Mouse (Mus musculus) limb, embryonic 14.5 days (tissue): ENCODE measurements around the gene Lrrn4cl. TPM values are rescaled to one million over a fixed set of nuclear protein-coding genes. Genes with fewer than 3 reads are reported as not detected.

Source experiments
- ATAC-seq: fragments of 200-750 bp; cut with Nextera tagmentation; 2 replicates; pipeline ENCODE4 v1.8.0; 2017; ENCODE audit warnings: low read depth, moderate number of reproducible peaks, moderate TSS enrichment; ENCODE audit not compliant: low FRiP score
- DNase-seq: peaks from one replicate; pipeline ENCODE4 v3.0.0-alpha.2; 2015; ENCODE audit warnings: low spot score
- H3K27ac ChIP-seq: fragments of 300-500 bp; sonication (generic); replicated peaks from 2 replicates; pipeline ENCODE4 v1.5.1; 2014; ENCODE audit warnings: low read depth, mild to moderate bottlenecking, low read length, moderate library complexity, mixed read lengths
- H3K27me3 ChIP-seq: fragments of 300-500 bp; sonication (generic); 2 replicates; pipeline ENCODE4 v1.6.1; 2014; ENCODE audit warnings: low read length, mixed read lengths; ENCODE audit not compliant: control insufficient read depth, insufficient read depth
- H3K36me3 ChIP-seq: fragments of 300-500 bp; sonication (generic); 2 replicates; pipeline ENCODE4 v1.6.1; 2014; ENCODE audit warnings: mild to moderate bottlenecking, low read length, moderate library complexity, mixed read lengths; ENCODE audit not compliant: control insufficient read depth, insufficient read depth
- H3K4me1 ChIP-seq: fragments of 300-500 bp; sonication (generic); 2 replicates; pipeline ENCODE4 v1.6.1; 2014; ENCODE audit warnings: antibody characterized with exemption, low read length, mixed read lengths; ENCODE audit not compliant: control insufficient read depth, insufficient read depth
- H3K4me2 ChIP-seq: fragments of 300-500 bp; sonication (generic); replicated peaks from 2 replicates; pipeline ENCODE4 v1.6.1; 2014; ENCODE audit warnings: low read depth, mild to moderate bottlenecking, low read length, moderate library complexity; ENCODE audit not compliant: severe bottlenecking
- H3K4me3 ChIP-seq: fragments of 300-500 bp; sonication (generic); replicated peaks from 2 replicates; pipeline ENCODE4 v1.5.1; 2014; ENCODE audit warnings: low read length
- H3K9ac ChIP-seq: fragments of 300-500 bp; sonication (generic); 2 replicates; pipeline ENCODE4 v1.6.1; 2014; ENCODE audit warnings: mild to moderate bottlenecking, low read depth, low read length, moderate library complexity; ENCODE audit not compliant: severe bottlenecking
- H3K9me3 ChIP-seq: fragments of 300-500 bp; sonication (generic); 2 replicates; pipeline ENCODE4 v1.6.1; 2016; ENCODE audit warnings: low read length; ENCODE audit not compliant: control insufficient read depth
- POLR2A ChIP-seq: fragments of 200-500 bp; IDR thresholded peaks from 2 replicates; pipeline ENCODE4 v1.8.0; 2012; ENCODE audit warnings: inconsistent platforms, mild to moderate bottlenecking, moderate library complexity, borderline replicate concordance; ENCODE audit not compliant: insufficient read depth, insufficient read length; ENCODE audit errors: extremely low read depth
- WGBS: fragments of 180-500 bp; shearing (Covaris S2); extraction: QIAGEN DNeasy Blood & Tissue Kit; methylation state at CpG from one replicate; pipeline ENCODE4 v1.1.7; 2014; 5-methylcytosine and 5-hydroxymethylcytosine counted together
- microRNA-seq: library from miRNA; unstranded; fragments of <30 nt; microRNA quantifications from one replicate; pipeline ENCODE4, GENCODE M21; 2016
- polyA plus RNA-seq, 2 experiments: library from polyadenylated mRNA; depleted of rRNA in 1 of 2; stranded (reverse) in 1 of 2; unstranded in 1 of 2; fragments of >200 nt; fragmentation: Nextera tagmentation in 1 of 2; extraction: Ambion mirVana in 1 of 2; gene quantifications; 2 replicates each; pipeline versions ENCODE4 v1.2.1 to v1.2.3; 2012 to 2014

The Lrrn4cl gene
- polyA plus RNA-seq, 2 experiments, result 1.6 to 2.1 TPM

- peak; percentile 99 for DNase-seq
- Histone ChIP-seq H3K36me3 (peaks cover 41% of the 10 kb centered on the region), H3K4me1 (peaks cover 19% of the 10 kb centered on the region), H3K9me3 (no peaks in the 10 kb centered on the region), H3K9ac (peak within 1 kb of the TSS; percentile 91), H3K4me3 (peak within 1 kb of the TSS; percentile 95), H3K27me3 (no peaks in the 10 kb centered on the region), H3K4me2 (peak within 1 kb of the TSS; percentile 86), H3K27ac (peak within 1 kb of the TSS; percentile 78)
- WGBS, result under 1% methylated on average over 53 of the region's 53 CpGs
- 0 out of 2 replicates have a peak, but pooled peaks have one; percentile 39 for TF ChIP-seq POLR2A
- peak; percentile 99 for ATAC-seq
These were observed 47.4 kb downstream of the Lrrn4cl start, which contains the start of gene Ganab for GRCm38 (mm10) chr19:8897865-8898495. Gene Ganab (plus strand): TSS chr19:8898071.

- peaks cover 47% of the 10 kb centered on the region for H3K36me3 ChIP-seq
These were observed 48.0 kb downstream of the Lrrn4cl start for GRCm38 (mm10) chr19:8898576-8898975.

GRCm38 (mm10) chr19:8899079-8899478 lies 48.5 kb downstream of the Lrrn4cl start:
- WGBS, result 25% methylated on average over 3 of the region's 3 CpGs
- TF ChIP-seq POLR2A, result no peak
- Histone ChIP-seq H3K27ac (0 out of 2 replicates have a peak overlapping the region, but pooled peaks have one; percentile 78), H3K4me2 (peak overlapping the region; percentile 86), H3K27me3 (no peaks in the 10 kb centered on the region), H3K4me3 (peak overlapping the region; percentile 95), H3K4me1 (peaks cover 13% of the 10 kb centered on the region), H3K9ac (peak overlapping the region; percentile 91), H3K9me3 (no peaks in the 10 kb centered on the region), H3K36me3 (peaks cover 52% of the 10 kb centered on the region)
- ATAC-seq (no peak), DNase-seq (no peak)

More at GRCm38 (mm10) chr19:8898576-8898975, 48.0 kb downstream of the Lrrn4cl start:
- no peak for DNase-seq
- H3K27ac ChIP-seq, result peak overlapping the region; percentile 78
- H3K9ac ChIP-seq, result peak overlapping the region; percentile 91
- peak overlapping the region; percentile 86 for H3K4me2 ChIP-seq
- WGBS, result 3% methylated on average over 13 of the region's 13 CpGs
- H3K4me1 ChIP-seq, result peaks cover 16% of the 10 kb centered on the region
- TF ChIP-seq POLR2A, result no peak
- H3K4me3 ChIP-seq, result peak overlapping the region; percentile 95
- no peaks in the 10 kb centered on the region for H3K9me3 ChIP-seq
- no peaks in the 10 kb centered on the region for H3K27me3 ChIP-seq
- no peak for ATAC-seq

- no peak overlapping the region for H3K4me3 ChIP-seq
- H3K4me2 ChIP-seq, result no peak overlapping the region
- H3K27me3 ChIP-seq, result no peaks in the 10 kb centered on the region
- no peak overlapping the region for H3K27ac ChIP-seq
- no peak for TF ChIP-seq POLR2A
- H3K9me3 ChIP-seq, result no peaks in the 10 kb centered on the region
- ATAC-seq (no peak), DNase-seq (no peak)
- no peak overlapping the region for H3K9ac ChIP-seq
- 95% methylated on average over 5 of the region's 5 CpGs for WGBS
- peaks cover 8% of the 10 kb centered on the region for H3K4me1 ChIP-seq
- H3K36me3 ChIP-seq, result peaks cover 66% of the 10 kb centered on the region
These were observed 52.8 kb downstream of the Lrrn4cl start for GRCm38 (mm10) chr19:8903412-8903811.

Small RNA genes lying within 50 kb of the gene (microRNA-seq; reads per million reads assigned to microRNA genes)
- not detected for gene Mir5136

Other genes with a start within 250 kb of the Lrrn4cl start
Only the 30 nearest of the 33 such genes appear.
- 111 and 123 TPM in 2 replicates for gene Slc3a2, start 127.4 kb upstream of the Lrrn4cl start, polyA plus RNA-seq (2012; rRNA removed)
- gene Slc3a2, start 127.4 kb upstream of the Lrrn4cl start, polyA plus RNA-seq (2014; fragmentation: Nextera tagmentation; extraction: Ambion mirVana), result 101 and 109 TPM in 2 replicates
- 66.4 and 66.6 TPM in 2 replicates for gene Wdr74, start 114.9 kb upstream of the Lrrn4cl start, polyA plus RNA-seq (2012; rRNA removed)
- 85.5 and 87.2 TPM in 2 replicates for gene Wdr74, start 114.9 kb upstream of the Lrrn4cl start, polyA plus RNA-seq (2014; fragmentation: Nextera tagmentation; extraction: Ambion mirVana)
- 1.6 and 3.2 TPM in 2 replicates for gene 1700092M07Rik, start 110.0 kb upstream of the Lrrn4cl start, polyA plus RNA-seq (2012; rRNA removed)
- 1.6 and 2.1 TPM in 2 replicates for gene 1700092M07Rik, start 110.0 kb upstream of the Lrrn4cl start, polyA plus RNA-seq (2014; fragmentation: Nextera tagmentation; extraction: Ambion mirVana)
- gene Stx5a, start 109.4 kb upstream of the Lrrn4cl start, polyA plus RNA-seq (2012; rRNA removed), result 188 and 197 TPM in 2 replicates
- gene Stx5a, start 109.4 kb upstream of the Lrrn4cl start, polyA plus RNA-seq (2014; fragmentation: Nextera tagmentation; extraction: Ambion mirVana), result 161 and 174 TPM in 2 replicates
- 263 and 265 TPM in 2 replicates for gene Nxf1, start 93.7 kb upstream of the Lrrn4cl start, polyA plus RNA-seq (2012; rRNA removed)
- gene Nxf1, start 93.7 kb upstream of the Lrrn4cl start, polyA plus RNA-seq (2014; fragmentation: Nextera tagmentation; extraction: Ambion mirVana), result 168 and 187 TPM in 2 replicates
- gene Tmem223, start 79.8 kb upstream of the Lrrn4cl start, polyA plus RNA-seq (2012; rRNA removed), result 192 and 275 TPM in 2 replicates
- gene Tmem223, start 79.8 kb upstream of the Lrrn4cl start, polyA plus RNA-seq (2014; fragmentation: Nextera tagmentation; extraction: Ambion mirVana), result 177 and 220 TPM in 2 replicates
- 63.5 and 97.1 TPM in 2 replicates for gene Tmem179b, start 76.3 kb upstream of the Lrrn4cl start, polyA plus RNA-seq (2012; rRNA removed)
- 83.6 and 84.2 TPM in 2 replicates for gene Tmem179b, start 76.3 kb upstream of the Lrrn4cl start, polyA plus RNA-seq (2014; fragmentation: Nextera tagmentation; extraction: Ambion mirVana)
- gene Taf6l, start 64.4 kb upstream of the Lrrn4cl start, polyA plus RNA-seq (2012; rRNA removed), result 22.4 and 29.1 TPM in 2 replicates
- 21.3 and 21.8 TPM in 2 replicates for gene Taf6l, start 64.4 kb upstream of the Lrrn4cl start, polyA plus RNA-seq (2014; fragmentation: Nextera tagmentation; extraction: Ambion mirVana)
- 135 and 140 TPM in 2 replicates for gene Polr2g, start 52.2 kb upstream of the Lrrn4cl start, polyA plus RNA-seq (2012; rRNA removed)
- gene Polr2g, start 52.2 kb upstream of the Lrrn4cl start, polyA plus RNA-seq (2014; fragmentation: Nextera tagmentation; extraction: Ambion mirVana), result 153 and 165 TPM in 2 replicates
- gene Zbtb3, start 48.2 kb upstream of the Lrrn4cl start, polyA plus RNA-seq (2012; rRNA removed), result 3.5 and 3.9 TPM in 2 replicates
- gene Zbtb3, start 48.2 kb upstream of the Lrrn4cl start, polyA plus RNA-seq (2014; fragmentation: Nextera tagmentation; extraction: Ambion mirVana), result 5.3 and 5.6 TPM in 2 replicates
- 48.3 and 54.3 TPM in 2 replicates for gene Ttc9c, start 31.4 kb upstream of the Lrrn4cl start, polyA plus RNA-seq (2012; rRNA removed)
- 41.8 and 48.5 TPM in 2 replicates for gene Ttc9c, start 31.4 kb upstream of the Lrrn4cl start, polyA plus RNA-seq (2014; fragmentation: Nextera tagmentation; extraction: Ambion mirVana)
- gene Hnrnpul2, start 30.8 kb upstream of the Lrrn4cl start, polyA plus RNA-seq (2012; rRNA removed), result 59.4 and 88.6 TPM in 2 replicates
- 9.5 and 9.6 TPM in 2 replicates for gene Hnrnpul2, start 30.8 kb upstream of the Lrrn4cl start, polyA plus RNA-seq (2014; fragmentation: Nextera tagmentation; extraction: Ambion mirVana)
- 0.51 and 3.0 TPM in 2 replicates for gene AC129217.1, start 21.0 kb upstream of the Lrrn4cl start, polyA plus RNA-seq (2012; rRNA removed)
- gene AC129217.1, start 21.0 kb upstream of the Lrrn4cl start, polyA plus RNA-seq (2014; fragmentation: Nextera tagmentation; extraction: Ambion mirVana), result not detected in 2 replicates
- gene Bscl2, start 13.3 kb upstream of the Lrrn4cl start, polyA plus RNA-seq (2012; rRNA removed), result 48.2 and 63.5 TPM in 2 replicates
- 50.2 and 51.3 TPM in 2 replicates for gene Bscl2, start 13.3 kb upstream of the Lrrn4cl start, polyA plus RNA-seq (2014; fragmentation: Nextera tagmentation; extraction: Ambion mirVana)
- 2.2 and 2.5 TPM in 2 replicates for gene Gng3, start 11.6 kb upstream of the Lrrn4cl start, polyA plus RNA-seq (2012; rRNA removed)
- gene Gng3, start 11.6 kb upstream of the Lrrn4cl start, polyA plus RNA-seq (2014; fragmentation: Nextera tagmentation; extraction: Ambion mirVana), result 4.2 and 5.0 TPM in 2 replicates
- gene Ubxn1, start 20.7 kb downstream of the Lrrn4cl start, polyA plus RNA-seq (2012; rRNA removed), result 84.2 and 127 TPM in 2 replicates
- 154 and 166 TPM in 2 replicates for gene Ubxn1, start 20.7 kb downstream of the Lrrn4cl start, polyA plus RNA-seq (2014; fragmentation: Nextera tagmentation; extraction: Ambion mirVana)
- 33.9 and 51.3 TPM in 2 replicates for gene Uqcc3, start 30.2 kb downstream of the Lrrn4cl start, polyA plus RNA-seq (2012; rRNA removed)
- gene Uqcc3, start 30.2 kb downstream of the Lrrn4cl start, polyA plus RNA-seq (2014; fragmentation: Nextera tagmentation; extraction: Ambion mirVana), result 65.9 and 70.1 TPM in 2 replicates
- gene Lbhd1, start 33.0 kb downstream of the Lrrn4cl start, polyA plus RNA-seq (2012; rRNA removed), result 6.0 and 6.1 TPM in 2 replicates
- gene Lbhd1, start 33.0 kb downstream of the Lrrn4cl start, polyA plus RNA-seq (2014; fragmentation: Nextera tagmentation; extraction: Ambion mirVana), result 59.6 and 70.0 TPM in 2 replicates
- not detected in 2 replicates for gene Gm49403, start 33.2 kb downstream of the Lrrn4cl start, polyA plus RNA-seq (2012; rRNA removed)
- not detected in 2 replicates for gene Gm49403, start 33.2 kb downstream of the Lrrn4cl start, polyA plus RNA-seq (2014; fragmentation: Nextera tagmentation; extraction: Ambion mirVana)
- gene 1810009A15Rik, start 38.1 kb downstream of the Lrrn4cl start, polyA plus RNA-seq (2012; rRNA removed), result 50.1 and 92.1 TPM in 2 replicates
- gene 1810009A15Rik, start 38.1 kb downstream of the Lrrn4cl start, polyA plus RNA-seq (2014; fragmentation: Nextera tagmentation; extraction: Ambion mirVana), result 80.2 and 87.6 TPM in 2 replicates
- 0.38 TPM in 1 of 2 replicates, not detected in the other for gene Gm49416, start 38.2 kb downstream of the Lrrn4cl start, polyA plus RNA-seq (2012; rRNA removed)
- gene Gm49416, start 38.2 kb downstream of the Lrrn4cl start, polyA plus RNA-seq (2014; fragmentation: Nextera tagmentation; extraction: Ambion mirVana), result 0.50 TPM in 1 of 2 replicates, not detected in the other
- gene Ints5, start 42.2 kb downstream of the Lrrn4cl start, polyA plus RNA-seq (2012; rRNA removed), result 34.5 and 46.5 TPM in 2 replicates
- 33.4 and 36.6 TPM in 2 replicates for gene Ints5, start 42.2 kb downstream of the Lrrn4cl start, polyA plus RNA-seq (2014; fragmentation: Nextera tagmentation; extraction: Ambion mirVana)
- gene Ganab, start 47.3 kb downstream of the Lrrn4cl start, polyA plus RNA-seq (2012; rRNA removed), result 212 and 265 TPM in 2 replicates
- gene Ganab, start 47.3 kb downstream of the Lrrn4cl start, polyA plus RNA-seq (2014; fragmentation: Nextera tagmentation; extraction: Ambion mirVana), result 91.7 and 99.6 TPM in 2 replicates
- 116 and 142 TPM in 2 replicates for gene B3gat3, start 69.6 kb downstream of the Lrrn4cl start, polyA plus RNA-seq (2012; rRNA removed)
- 39.7 and 43.0 TPM in 2 replicates for gene B3gat3, start 69.6 kb downstream of the Lrrn4cl start, polyA plus RNA-seq (2014; fragmentation: Nextera tagmentation; extraction: Ambion mirVana)
- 5.2 and 7.1 TPM in 2 replicates for gene Rom1, start 78.6 kb downstream of the Lrrn4cl start, polyA plus RNA-seq (2012; rRNA removed)
- 2.0 and 2.4 TPM in 2 replicates for gene Rom1, start 78.6 kb downstream of the Lrrn4cl start, polyA plus RNA-seq (2014; fragmentation: Nextera tagmentation; extraction: Ambion mirVana)
- gene Eml3, start 78.8 kb downstream of the Lrrn4cl start, polyA plus RNA-seq (2012; rRNA removed), result 62.1 and 74.9 TPM in 2 replicates
- gene Eml3, start 78.8 kb downstream of the Lrrn4cl start, polyA plus RNA-seq (2014; fragmentation: Nextera tagmentation; extraction: Ambion mirVana), result 21.5 and 25.2 TPM in 2 replicates
- 63.4 and 76.5 TPM in 2 replicates for gene Mta2, start 91.1 kb downstream of the Lrrn4cl start, polyA plus RNA-seq (2012; rRNA removed)
- 43.8 and 47.2 TPM in 2 replicates for gene Mta2, start 91.1 kb downstream of the Lrrn4cl start, polyA plus RNA-seq (2014; fragmentation: Nextera tagmentation; extraction: Ambion mirVana)
- gene Tut1, start 103.1 kb downstream of the Lrrn4cl start, polyA plus RNA-seq (2012; rRNA removed), result 28.6 and 33.6 TPM in 2 replicates
- gene Tut1, start 103.1 kb downstream of the Lrrn4cl start, polyA plus RNA-seq (2014; fragmentation: Nextera tagmentation; extraction: Ambion mirVana), result 27.6 and 29.2 TPM in 2 replicates
- gene Eef1g, start 116.3 kb downstream of the Lrrn4cl start, polyA plus RNA-seq (2012; rRNA removed), result 530 and 577 TPM in 2 replicates
- gene Eef1g, start 116.3 kb downstream of the Lrrn4cl start, polyA plus RNA-seq (2014; fragmentation: Nextera tagmentation; extraction: Ambion mirVana), result 499 and 500 TPM in 2 replicates
- gene Ahnak, start 138.5 kb downstream of the Lrrn4cl start, polyA plus RNA-seq (2012; rRNA removed), result 21.6 and 31.4 TPM in 2 replicates
- gene Ahnak, start 138.5 kb downstream of the Lrrn4cl start, polyA plus RNA-seq (2014; fragmentation: Nextera tagmentation; extraction: Ambion mirVana), result 61.5 and 61.6 TPM in 2 replicates